Mouse (Mus musculus) kidney, embryonic 14.5 days (tissue): Measurements from ENCODE around the gene Dlx4. TPM values are rescaled to one million over a fixed set of nuclear protein-coding genes. Genes with fewer than 3 reads are reported as not detected.

Experiments used
- ATAC-seq: fragments of 200-750 bp; cut with Nextera tagmentation; 2 replicates; pipeline ENCODE4 v1.8.0; 2017; ENCODE audit warnings: moderate number of reproducible peaks, mild to moderate bottlenecking, moderate TSS enrichment, moderate library complexity; ENCODE audit not compliant: low FRiP score, low TSS enrichment
- H3K27ac ChIP-seq: fragments of 300-500 bp; sonication (generic); 2 replicates; pipeline ENCODE4 v1.5.1; 2014; ENCODE audit warnings: low read depth, mild to moderate bottlenecking, low read length, moderate library complexity, mixed read lengths
- H3K27me3 ChIP-seq: fragments of 300-500 bp; sonication (generic); 2 replicates; pipeline ENCODE4 v1.6.1; 2014; ENCODE audit warnings: mild to moderate bottlenecking, low read length; ENCODE audit not compliant: control insufficient read depth, insufficient read depth
- H3K36me3 ChIP-seq: fragments of 300-500 bp; sonication (generic); 2 replicates; pipeline ENCODE4 v1.6.1; 2014; ENCODE audit warnings: low read length, mixed read lengths; ENCODE audit not compliant: control insufficient read depth, insufficient read depth
- H3K4me1 ChIP-seq: fragments of 300-500 bp; sonication (generic); 2 replicates; pipeline ENCODE4 v1.6.1; 2014; ENCODE audit warnings: low read length, mixed read lengths; ENCODE audit not compliant: control insufficient read depth, insufficient read depth
- H3K4me2 ChIP-seq: fragments of 300-500 bp; sonication (generic); replicated peaks from 2 replicates; pipeline ENCODE4 v1.6.1; 2014; ENCODE audit warnings: low read depth, mild to moderate bottlenecking, low read length
- H3K4me3 ChIP-seq: fragments of 300-500 bp; sonication (generic); 2 replicates; pipeline ENCODE4 v1.5.1; 2014; ENCODE audit warnings: mild to moderate bottlenecking, low read length
- H3K9ac ChIP-seq: fragments of 300-500 bp; sonication (generic); 2 replicates; pipeline ENCODE4 v1.6.1; 2014; ENCODE audit warnings: low read depth, mild to moderate bottlenecking, low read length, moderate library complexity
- H3K9me3 ChIP-seq: fragments of 300-500 bp; sonication (generic); 2 replicates; pipeline ENCODE4 v1.6.1; 2016; ENCODE audit warnings: low read length; ENCODE audit not compliant: control insufficient read depth
- WGBS: fragments of 180-500 bp; shearing (Covaris S2); extraction: QIAGEN DNeasy Blood & Tissue Kit; methylation state at CpG from one replicate; pipeline ENCODE4 v1.1.7; 2014; 5-methylcytosine and 5-hydroxymethylcytosine counted together
- polyA plus RNA-seq: library from polyadenylated mRNA; unstranded; fragments of >200 nt; fragmentation: Nextera tagmentation; extraction: Ambion mirVana; gene quantifications from 2 replicates; pipeline ENCODE4 v1.2.1, GENCODE M21; 2014

Dlx4 gene
- polyA plus RNA-seq = not detected in 2 replicates

- ATAC-seq = no peak
- no peak within 1 kb of the TSS for H3K27ac ChIP-seq
- H3K36me3 ChIP-seq = no peaks in the 10 kb centered on the region
- peaks cover 95% of the 10 kb centered on the region for H3K27me3 ChIP-seq
- under 1% methylated on average over 47 of the region's 48 CpGs for WGBS
- H3K4me3 ChIP-seq = peak within 1 kb of the TSS; percentile 45
- peak within 1 kb of the TSS; percentile 31; the same call in 1 of the 2 replicates for H3K9ac ChIP-seq
- peak within 1 kb of the TSS; percentile 81 for H3K4me2 ChIP-seq
- H3K9me3 ChIP-seq = no peaks in the 10 kb centered on the region
- peaks cover 18% of the 10 kb centered on the region for H3K4me1 ChIP-seq
Measured at GRCm38 (mm10) chr11:95145851-95146403, at the start of gene Dlx4. Gene Dlx4, minus strand, starts transcription at chr11:95146263.

- ATAC-seq = no peak
- Histone ChIP-seq H3K4me2 (no peak overlapping the region), H3K27ac (no peak overlapping the region), H3K27me3 (peaks cover 4% of the 10 kb centered on the region; the same call in 1 of the 2 replicates), H3K9ac (no peak overlapping the region), H3K4me3 (no peak overlapping the region), H3K9me3 (no peaks in the 10 kb centered on the region), H3K36me3 (no peaks in the 10 kb centered on the region), H3K4me1 (peaks cover 21% of the 10 kb centered on the region)
- 34% methylated on average over 11 of the region's 11 CpGs for WGBS
Measured at GRCm38 (mm10) chr11:95189863-95190262, 43.8 kb upstream of the Dlx4 start.

GRCm38 (mm10) chr11:95186826-95187225 lies 40.8 kb upstream of the Dlx4 start:
- H3K4me2 ChIP-seq = no peak overlapping the region
- H3K27me3 ChIP-seq = no peaks in the 10 kb centered on the region
- H3K36me3 ChIP-seq = no peaks in the 10 kb centered on the region
- H3K9me3 ChIP-seq = no peaks in the 10 kb centered on the region
- H3K4me1 ChIP-seq = peaks cover 36% of the 10 kb centered on the region
- no peak overlapping the region for H3K9ac ChIP-seq
- no peak overlapping the region for H3K27ac ChIP-seq
- ATAC-seq = no peak
- H3K4me3 ChIP-seq = no peak overlapping the region
- WGBS = 83% methylated on average over 7 of the region's 7 CpGs

- peaks cover 36% of the 10 kb centered on the region for H3K4me1 ChIP-seq
- no peaks in the 10 kb centered on the region for H3K9me3 ChIP-seq
- H3K27me3 ChIP-seq = no peaks in the 10 kb centered on the region
- 9% methylated on average over 11 of the region's 11 CpGs for WGBS
- no peak overlapping the region for H3K9ac ChIP-seq
- ATAC-seq = peak; percentile 61
- no peak overlapping the region for H3K4me2 ChIP-seq
- no peak overlapping the region for H3K27ac ChIP-seq
- H3K36me3 ChIP-seq = no peaks in the 10 kb centered on the region
- no peak overlapping the region for H3K4me3 ChIP-seq
Measured at GRCm38 (mm10) chr11:95185700-95186099, 39.6 kb upstream of the Dlx4 start.

GRCm38 (mm10) chr11:95184561-95184960 lies 38.5 kb upstream of the Dlx4 start:
- H3K9me3 ChIP-seq = no peaks in the 10 kb centered on the region
- H3K36me3 ChIP-seq = no peaks in the 10 kb centered on the region
- H3K27ac ChIP-seq = no peak overlapping the region
- ATAC-seq = no peak
- H3K4me3 ChIP-seq = no peak overlapping the region
- no peak overlapping the region for H3K4me2 ChIP-seq
- no peaks in the 10 kb centered on the region for H3K27me3 ChIP-seq
- 28% methylated on average over 5 of the region's 5 CpGs for WGBS
- peaks cover 34% of the 10 kb centered on the region for H3K4me1 ChIP-seq
- H3K9ac ChIP-seq = no peak overlapping the region

GRCm38 (mm10) chr11:95179311-95179710 lies 33.2 kb upstream of the Dlx4 start:
- Histone ChIP-seq H3K4me2 (no peak overlapping the region), H3K9ac (no peak overlapping the region), H3K4me1 (peaks cover 14% of the 10 kb centered on the region), H3K27me3 (0 out of 2 replicates have a peak, but pooled peaks cover 3% of the 10 kb centered on the region), H3K36me3 (no peaks in the 10 kb centered on the region), H3K4me3 (no peak overlapping the region), H3K27ac (no peak overlapping the region), H3K9me3 (no peaks in the 10 kb centered on the region)
- no peak for ATAC-seq
- WGBS = 46% methylated on average over 12 of the region's 12 CpGs

GRCm38 (mm10) chr11:95165857-95166256 lies 19.8 kb upstream of the Dlx4 start:
- ATAC-seq = no peak
- H3K27ac ChIP-seq = no peak overlapping the region
- H3K4me2 ChIP-seq = no peak overlapping the region
- 0 out of 2 replicates have a peak, but pooled peaks cover 10% of the 10 kb centered on the region for H3K4me1 ChIP-seq
- no peaks in the 10 kb centered on the region for H3K27me3 ChIP-seq
- no peaks in the 10 kb centered on the region for H3K9me3 ChIP-seq
- H3K36me3 ChIP-seq = no peaks in the 10 kb centered on the region
- no peak overlapping the region for H3K9ac ChIP-seq
- WGBS = 69% methylated on average over 5 of the region's 5 CpGs
- no peak overlapping the region for H3K4me3 ChIP-seq

GRCm38 (mm10) chr11:95161708-95162107 lies 15.6 kb upstream of the Dlx4 start:
- Histone ChIP-seq H3K9ac (no peak overlapping the region), H3K4me3 (no peak overlapping the region), H3K4me1 (0 out of 2 replicates have a peak, but pooled peaks cover 10% of the 10 kb centered on the region), H3K27ac (no peak overlapping the region), H3K4me2 (no peak overlapping the region), H3K27me3 (no peaks in the 10 kb centered on the region), H3K36me3 (no peaks in the 10 kb centered on the region), H3K9me3 (no peaks in the 10 kb centered on the region)
- WGBS = 52% methylated on average over 4 of the region's 4 CpGs
- ATAC-seq = peak; percentile 72

- Histone ChIP-seq H3K27me3 (no peaks in the 10 kb centered on the region), H3K36me3 (no peaks in the 10 kb centered on the region), H3K9me3 (no peaks in the 10 kb centered on the region), H3K4me2 (no peak overlapping the region), H3K4me1 (0 out of 2 replicates have a peak, but pooled peaks cover 6% of the 10 kb centered on the region), H3K9ac (no peak overlapping the region), H3K27ac (no peak overlapping the region), H3K4me3 (no peak overlapping the region)
- 55% methylated on average over 7 of the region's 7 CpGs for WGBS
- ATAC-seq = no peak
Measured at GRCm38 (mm10) chr11:95160693-95161092, 14.6 kb upstream of the Dlx4 start.
